Mouse (Mus musculus) ES-Bruce4 (cell line): ENCODE results near the gene Bicdl1. TPM values are rescaled to one million over a fixed set of nuclear protein-coding genes. Genes with fewer than 3 reads are reported as not detected.

Experiments
- H3K27ac ChIP-seq: 2 replicates; pipeline ENCODE4 v1.5.1; 2012; ENCODE audit warnings: low read length, inconsistent platforms; ENCODE audit not compliant: insufficient read depth
- H3K27me3 ChIP-seq: 2 replicates; pipeline ENCODE4 v1.6.1; 2012; ENCODE audit warnings: mild to moderate bottlenecking, low read length, inconsistent platforms; ENCODE audit not compliant: control insufficient read depth, poor library complexity, insufficient read depth, severe bottlenecking
- H3K36me3 ChIP-seq: 2 replicates; pipeline ENCODE4 v1.6.1; 2012; ENCODE audit warnings: inconsistent platforms, mild to moderate bottlenecking, low read length, moderate library complexity; ENCODE audit not compliant: control insufficient read depth, poor library complexity, insufficient read depth, severe bottlenecking
- H3K4me1 ChIP-seq: one replicate; pipeline ENCODE4 v1.8.1; 2011; ENCODE audit warnings: low read length; ENCODE audit not compliant: control insufficient read depth, insufficient read depth
- H3K4me3 ChIP-seq: 2 replicates; pipeline ENCODE4 v1.5.1; 2011; ENCODE audit warnings: low read depth, mild to moderate bottlenecking, low read length
- H3K9ac ChIP-seq: 2 replicates; pipeline ENCODE4 v1.6.1; 2012; ENCODE audit warnings: low read depth, mild to moderate bottlenecking, inconsistent platforms; ENCODE audit not compliant: poor library complexity, severe bottlenecking
- H3K9me3 ChIP-seq: replicated peaks from 2 replicates; pipeline ENCODE4 v1.6.1; 2012; ENCODE audit warnings: mild to moderate bottlenecking, low read length, inconsistent platforms; ENCODE audit not compliant: control insufficient read depth, poor library complexity, insufficient read depth, severe bottlenecking
- CTCF ChIP-seq: IDR thresholded peaks from one replicate; pipeline ENCODE4 v1.8.1; 2011; ENCODE audit warnings: low read depth, low read length
- EP300 ChIP-seq: IDR thresholded peaks from 2 replicates; pipeline ENCODE4 v1.6.1; 2011; ENCODE audit warnings: low read depth, low read length; ENCODE audit not compliant: insufficient read depth
- POLR2A ChIP-seq: IDR thresholded peaks from one replicate; pipeline ENCODE4 v1.8.1; 2011; ENCODE audit warnings: low read length; ENCODE audit not compliant: insufficient read depth
- polyA plus RNA-seq: library from polyadenylated mRNA; stranded (reverse); fragments of >200 nt; gene quantifications from 2 replicates; pipeline ENCODE4 v1.2.4, GENCODE M21; 2011; ENCODE audit warnings: low read depth; ENCODE audit not compliant: missing spikeins, insufficient read depth, insufficient read length

Gene Bicdl1
- polyA plus RNA-seq, 1 experiment: 34.0 TPM

GRCm38 (mm10) chr5:115701215-115701614, 30.2 kb downstream of the Bicdl1 start:
- Histone ChIP-seq H3K9ac (no peak overlapping the region), H3K9me3 (no peaks in the 10 kb centered on the region), H3K4me3 (no peak overlapping the region), H3K36me3 (no peaks in the 10 kb centered on the region), H3K27me3 (no peaks in the 10 kb centered on the region), H3K4me1 (peaks cover under 1% of the 10 kb centered on the region), H3K27ac (no peak overlapping the region)
- TF ChIP-seq CTCF: no peak
- no peak for TF ChIP-seq POLR2A

GRCm38 (mm10) chr5:115696811-115697210, 34.6 kb downstream of the Bicdl1 start:
- no peaks in the 10 kb centered on the region for H3K36me3 ChIP-seq
- TF ChIP-seq EP300 (no peak), POLR2A (no peak), CTCF (no peak)
- H3K4me3 ChIP-seq: no peak overlapping the region
- no peaks in the 10 kb centered on the region for H3K27me3 ChIP-seq
- H3K4me1 ChIP-seq: peaks cover 12% of the 10 kb centered on the region
- no peaks in the 10 kb centered on the region for H3K9me3 ChIP-seq
- H3K27ac ChIP-seq: no peak overlapping the region
- no peak overlapping the region for H3K9ac ChIP-seq

GRCm38 (mm10) chr5:115695191-115695770, 36.1 kb downstream of the Bicdl1 start:
- H3K9me3 ChIP-seq: no peaks in the 10 kb centered on the region
- no peaks in the 10 kb centered on the region for H3K36me3 ChIP-seq
- H3K4me3 ChIP-seq: no peak overlapping the region
- TF ChIP-seq POLR2A (no peak), CTCF (no peak), EP300 (no peak)
- H3K27me3 ChIP-seq: no peaks in the 10 kb centered on the region
- peak overlapping the region; percentile 47 for H3K27ac ChIP-seq
- H3K4me1 ChIP-seq: peaks cover 12% of the 10 kb centered on the region
- H3K9ac ChIP-seq: no peak overlapping the region

GRCm38 (mm10) chr5:115693271-115693670, 38.1 kb downstream of the Bicdl1 start:
- Histone ChIP-seq H3K4me1 (peaks cover 12% of the 10 kb centered on the region), H3K9ac (no peak overlapping the region), H3K9me3 (no peaks in the 10 kb centered on the region), H3K27ac (no peak overlapping the region), H3K27me3 (no peaks in the 10 kb centered on the region), H3K36me3 (no peaks in the 10 kb centered on the region), H3K4me3 (no peak overlapping the region)
- no peak for TF ChIP-seq CTCF
- TF ChIP-seq POLR2A: no peak
- no peak for TF ChIP-seq EP300

- TF ChIP-seq CTCF (no peak), EP300 (no peak), POLR2A (no peak)
These were observed 44.7 kb downstream of the Bicdl1 start for GRCm38 (mm10) chr5:115686716-115687115.

GRCm38 (mm10) chr5:115685126-115685525, 46.3 kb downstream of the Bicdl1 start:
- Histone ChIP-seq H3K9ac (no peak overlapping the region), H3K4me1 (no peaks in the 10 kb centered on the region), H3K27ac (no peak overlapping the region), H3K9me3 (no peaks in the 10 kb centered on the region), H3K36me3 (no peaks in the 10 kb centered on the region), H3K4me3 (no peak overlapping the region), H3K27me3 (no peaks in the 10 kb centered on the region)
- TF ChIP-seq POLR2A: no peak
- TF ChIP-seq CTCF: no peak
- no peak for TF ChIP-seq EP300

More at GRCm38 (mm10) chr5:115686716-115687115, 44.7 kb downstream of the Bicdl1 start:
- Histone ChIP-seq H3K9me3 (no peaks in the 10 kb centered on the region), H3K4me1 (no peaks in the 10 kb centered on the region), H3K27me3 (no peaks in the 10 kb centered on the region), H3K4me3 (no peak overlapping the region), H3K36me3 (no peaks in the 10 kb centered on the region), H3K27ac (no peak overlapping the region), H3K9ac (no peak overlapping the region)
